Mouse (Mus musculus) hindbrain, postnatal 0 days (tissue): ENCODE data around the gene Cst3. TPM values are rescaled to one million over a fixed set of nuclear protein-coding genes. Genes with fewer than 3 reads are reported as not detected.

ENCODE experiments used
- ATAC-seq: fragments of 200-750 bp; cut with Nextera tagmentation; 2 replicates; pipeline ENCODE4 v1.8.0; 2017; ENCODE audit warnings: mild to moderate bottlenecking, moderate TSS enrichment, moderate library complexity
- DNase-seq: peaks from one replicate; pipeline ENCODE4 v3.0.0-alpha.2; 2015; ENCODE audit warnings: low spot score
- H3K27ac ChIP-seq: fragments of 300-500 bp; sonication (generic); 2 replicates; pipeline ENCODE4 v1.5.1; 2014; ENCODE audit warnings: mild to moderate bottlenecking
- H3K27me3 ChIP-seq: fragments of 300-500 bp; sonication (generic); 2 replicates; pipeline ENCODE4 v1.6.1; 2014; ENCODE audit warnings: low read length, mixed read lengths; ENCODE audit not compliant: insufficient read depth
- H3K36me3 ChIP-seq: fragments of 300-500 bp; sonication (generic); 2 replicates; pipeline ENCODE4 v1.6.1; 2014; ENCODE audit warnings: low read length, mixed read lengths; ENCODE audit not compliant: insufficient read depth
- H3K4me1 ChIP-seq: fragments of 300-500 bp; sonication (generic); 2 replicates; pipeline ENCODE4 v1.6.1; 2014; ENCODE audit warnings: antibody characterized with exemption, low read length, mixed read lengths; ENCODE audit not compliant: insufficient read depth
- H3K4me2 ChIP-seq: fragments of 300-500 bp; sonication (generic); 2 replicates; pipeline ENCODE4 v1.6.1; 2014; ENCODE audit warnings: low read depth, mild to moderate bottlenecking, low read length, moderate library complexity, mixed read lengths
- H3K4me3 ChIP-seq: fragments of 300-500 bp; sonication (generic); 2 replicates; pipeline ENCODE4 v1.5.1; 2014; ENCODE audit warnings: low read length
- H3K9ac ChIP-seq: fragments of 300-500 bp; sonication (generic); replicated peaks from 2 replicates; pipeline ENCODE4 v1.6.1; 2014; ENCODE audit warnings: mild to moderate bottlenecking, low read length, moderate library complexity, mixed read lengths
- H3K9me3 ChIP-seq: fragments of 300-500 bp; sonication (generic); 2 replicates; pipeline ENCODE4 v1.6.1; 2016; ENCODE audit warnings: low read length, mixed read lengths
- CTCF ChIP-seq: IDR thresholded peaks from 2 replicates; pipeline ENCODE4 v1.5.1; 2016; ENCODE audit warnings: antibody characterized with exemption, control low read depth, low read depth
- WGBS: fragments of 180-500 bp; shearing (Covaris S2); extraction: QIAGEN DNeasy Blood & Tissue Kit; methylation state at CpG from one replicate; pipeline ENCODE4 v1.1.7; 2014; 5-methylcytosine and 5-hydroxymethylcytosine counted together
- polyA plus RNA-seq: library from polyadenylated mRNA; unstranded; fragments of >200 nt; fragmentation: Nextera tagmentation; extraction: Ambion mirVana; gene quantifications from 2 replicates; pipeline ENCODE4 v1.2.1, GENCODE M21; 2015
- total RNA-seq: library from RNA; depleted of rRNA; stranded (reverse); fragments of >200 nt; gene quantifications from 2 replicates; pipeline ENCODE4 v1.2.3, GENCODE M21; 2014

Cst3 gene
- total and polyA plus RNA-seq, 2 experiments from 2014 or later: 928 to 1,585 TPM

DNA sequence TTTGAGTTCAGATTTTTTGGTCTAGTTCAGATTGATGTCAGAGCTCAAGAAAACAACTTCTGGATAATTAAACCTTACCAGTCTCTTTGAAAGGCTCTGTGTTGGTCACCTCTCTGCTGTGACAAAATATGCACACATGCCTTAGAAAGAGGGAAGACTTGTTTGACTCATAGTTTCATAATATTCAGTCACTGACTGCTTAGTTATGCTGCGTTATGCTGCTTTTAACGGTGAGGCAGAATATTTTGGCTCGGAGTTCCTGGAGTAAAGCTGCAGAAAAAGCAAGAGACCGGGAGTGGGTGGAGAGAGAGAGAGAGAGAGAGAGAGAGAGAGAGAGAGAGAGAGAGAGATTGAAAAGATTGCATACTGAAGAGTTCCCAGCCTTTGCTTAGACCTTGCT is 14.5 kb downstream of the Cst3 start:
- Histone ChIP-seq H3K27ac (0 out of 2 replicates have a peak overlapping the region, but pooled peaks have one; percentile 3), H3K36me3 (no peaks in the 10 kb centered on the region), H3K4me1 (no peaks in the 10 kb centered on the region), H3K4me2 (no peak overlapping the region), H3K4me3 (no peak overlapping the region), H3K9ac (no peak overlapping the region), H3K27me3 (no peaks in the 10 kb centered on the region), H3K9me3 (no peaks in the 10 kb centered on the region)
- ATAC-seq (no peak), DNase-seq (no peak)
- TF ChIP-seq CTCF: no peak
- WGBS: 68% methylated on average over 4 of the region's 4 CpGs

DNA sequence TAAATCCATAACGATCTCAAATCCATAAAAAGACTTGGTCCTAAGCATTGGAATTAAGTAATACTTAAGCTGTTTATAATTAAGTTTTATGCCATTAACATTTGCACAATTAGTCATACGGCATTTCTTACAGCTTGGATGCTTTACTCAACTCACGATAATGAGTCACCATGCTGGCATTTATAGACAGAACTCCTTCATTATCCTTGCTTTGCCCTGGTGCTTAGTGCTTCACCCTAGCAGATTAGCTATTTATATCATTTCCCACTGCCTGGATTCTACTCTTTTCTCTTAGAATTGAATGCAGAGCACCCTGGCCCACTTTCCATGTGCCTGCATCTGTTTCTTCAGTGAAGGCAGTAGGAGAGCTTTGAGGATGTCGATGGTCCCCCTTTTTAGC is 18.0 kb downstream of the Cst3 start:
- H3K27me3 ChIP-seq: no peaks in the 10 kb centered on the region
- no peak for TF ChIP-seq CTCF

DNA sequence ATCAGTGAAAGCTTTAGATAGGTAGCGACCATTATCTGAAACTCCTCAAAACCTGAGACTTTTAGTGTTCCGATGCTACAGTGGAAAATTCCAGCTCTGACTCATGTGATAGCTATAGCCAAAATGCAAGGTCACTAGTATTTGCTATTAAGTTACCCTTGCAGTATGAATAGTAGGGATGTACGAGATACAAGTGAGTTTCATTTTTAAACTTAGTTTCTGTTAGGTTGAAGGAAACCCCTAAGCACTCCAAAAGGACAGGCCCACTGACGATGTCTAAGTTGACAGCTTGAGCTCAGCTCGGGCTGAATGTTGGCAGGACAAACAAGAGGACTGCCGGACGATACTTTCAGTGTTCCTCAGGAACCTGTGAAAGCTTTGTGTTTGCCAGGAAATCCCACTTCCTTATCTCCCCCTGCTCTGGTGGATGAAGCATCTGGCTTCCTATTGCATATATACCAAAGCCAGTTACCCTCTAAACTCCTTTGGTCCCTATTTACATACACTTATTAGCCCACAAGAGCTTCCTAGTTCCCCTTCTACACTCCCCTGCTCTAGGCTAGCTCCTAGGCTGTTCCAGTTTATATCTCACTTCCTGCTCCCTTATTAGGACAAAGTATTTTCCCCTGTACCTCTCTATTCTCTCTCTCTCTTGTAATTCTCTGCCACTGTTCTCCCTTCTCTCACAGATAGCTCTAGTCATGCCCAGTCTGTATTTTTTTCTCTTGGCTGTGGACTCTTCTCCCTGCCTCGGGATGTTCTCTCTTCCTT is 18.7 kb downstream of the Cst3 start:
- Histone ChIP-seq H3K36me3 (no peaks in the 10 kb centered on the region), H3K9ac (no peak overlapping the region), H3K4me3 (no peak overlapping the region), H3K27ac (no peak overlapping the region), H3K4me1 (no peaks in the 10 kb centered on the region), H3K9me3 (no peaks in the 10 kb centered on the region), H3K4me2 (no peak overlapping the region), H3K27me3 (no peaks in the 10 kb centered on the region)
- no peak for TF ChIP-seq CTCF
- ATAC-seq (no peak), DNase-seq (no peak)
- WGBS: 78% methylated on average over 8 of the region's 8 CpGs

More for the DNA sequence above, 18.0 kb downstream of the Cst3 start:
- 85% methylated on average over 4 of the region's 4 CpGs for WGBS
- DNase-seq: no peak
- Histone ChIP-seq H3K9ac (no peak overlapping the region), H3K4me1 (no peaks in the 10 kb centered on the region), H3K4me3 (no peak overlapping the region), H3K4me2 (no peak overlapping the region), H3K27ac (no peak overlapping the region), H3K36me3 (no peaks in the 10 kb centered on the region), H3K9me3 (no peaks in the 10 kb centered on the region)
- no peak for ATAC-seq

DNA sequence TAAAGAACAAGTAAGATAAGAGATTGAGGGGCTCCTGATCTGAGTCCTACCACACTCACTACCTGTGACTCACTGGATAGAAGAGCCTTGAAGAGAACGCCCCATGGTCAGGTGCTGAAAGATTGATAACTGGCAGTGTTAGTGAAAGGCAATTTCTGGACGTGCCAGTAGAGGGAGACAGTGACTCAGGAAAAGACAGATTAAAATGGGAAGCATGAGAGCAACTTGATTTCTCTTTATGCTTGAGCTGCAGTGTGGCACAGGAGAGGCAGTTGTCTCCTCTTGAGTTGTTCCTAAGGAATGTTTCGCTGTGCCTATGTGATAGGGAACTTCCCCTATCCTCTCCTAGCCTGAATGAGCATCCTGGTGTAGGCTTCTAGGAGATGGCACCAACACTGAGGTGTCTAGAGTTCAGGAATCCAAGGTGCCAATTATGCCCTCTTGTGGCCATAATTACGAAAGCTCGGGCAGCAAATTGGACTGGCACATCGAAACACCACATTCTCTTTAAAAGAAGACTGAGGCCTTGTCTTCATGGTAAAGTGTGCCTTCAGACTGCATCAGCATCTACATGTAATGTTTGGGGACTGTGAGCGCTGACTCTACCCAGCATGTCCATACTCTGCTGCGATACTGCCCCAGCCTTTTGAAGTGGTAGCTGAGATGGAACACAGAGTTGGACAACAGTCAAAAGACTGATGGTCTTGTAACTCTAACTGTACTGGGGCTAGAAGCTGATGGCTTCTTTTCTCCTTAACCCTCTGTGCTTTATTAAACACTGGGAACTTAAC is 24.2 kb downstream of the Cst3 start:
- Histone ChIP-seq H3K9me3 (no peaks in the 10 kb centered on the region), H3K4me3 (no peak overlapping the region), H3K4me1 (no peaks in the 10 kb centered on the region), H3K4me2 (no peak overlapping the region), H3K36me3 (no peaks in the 10 kb centered on the region), H3K9ac (no peak overlapping the region), H3K27ac (no peak overlapping the region), H3K27me3 (no peaks in the 10 kb centered on the region)
- 46% methylated on average over 8 of the region's 8 CpGs for WGBS
- ATAC-seq: peak; percentile 84
- TF ChIP-seq CTCF: peak; percentile 89
- peak; percentile 77 for DNase-seq

DNA sequence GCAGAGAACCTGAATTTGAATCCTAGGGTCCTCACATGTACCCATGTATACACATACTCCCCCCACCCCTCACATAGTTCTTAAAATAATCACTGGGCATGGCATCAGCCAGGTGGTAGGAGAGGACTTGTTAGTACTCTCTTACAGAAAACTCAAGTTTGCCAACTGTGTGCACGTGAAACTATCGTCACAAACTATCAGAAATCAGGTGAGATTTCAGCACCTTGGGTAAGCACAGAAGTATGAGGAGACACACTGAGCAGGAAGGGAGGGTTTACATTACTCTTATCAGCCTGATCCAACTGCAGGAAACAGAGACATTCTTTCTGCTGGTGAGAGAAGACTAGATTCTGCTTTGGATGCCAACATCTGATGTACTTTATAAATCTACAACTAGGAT is 36.3 kb downstream of the Cst3 start:
- ATAC-seq (no peak), DNase-seq (no peak)
- Histone ChIP-seq H3K27me3 (no peaks in the 10 kb centered on the region), H3K4me1 (no peaks in the 10 kb centered on the region), H3K27ac (no peak overlapping the region), H3K9ac (no peak overlapping the region), H3K36me3 (no peaks in the 10 kb centered on the region), H3K9me3 (no peaks in the 10 kb centered on the region), H3K4me2 (no peak overlapping the region), H3K4me3 (no peak overlapping the region)
- WGBS: 94% methylated on average over 2 of the region's 2 CpGs
- TF ChIP-seq CTCF: no peak

DNA sequence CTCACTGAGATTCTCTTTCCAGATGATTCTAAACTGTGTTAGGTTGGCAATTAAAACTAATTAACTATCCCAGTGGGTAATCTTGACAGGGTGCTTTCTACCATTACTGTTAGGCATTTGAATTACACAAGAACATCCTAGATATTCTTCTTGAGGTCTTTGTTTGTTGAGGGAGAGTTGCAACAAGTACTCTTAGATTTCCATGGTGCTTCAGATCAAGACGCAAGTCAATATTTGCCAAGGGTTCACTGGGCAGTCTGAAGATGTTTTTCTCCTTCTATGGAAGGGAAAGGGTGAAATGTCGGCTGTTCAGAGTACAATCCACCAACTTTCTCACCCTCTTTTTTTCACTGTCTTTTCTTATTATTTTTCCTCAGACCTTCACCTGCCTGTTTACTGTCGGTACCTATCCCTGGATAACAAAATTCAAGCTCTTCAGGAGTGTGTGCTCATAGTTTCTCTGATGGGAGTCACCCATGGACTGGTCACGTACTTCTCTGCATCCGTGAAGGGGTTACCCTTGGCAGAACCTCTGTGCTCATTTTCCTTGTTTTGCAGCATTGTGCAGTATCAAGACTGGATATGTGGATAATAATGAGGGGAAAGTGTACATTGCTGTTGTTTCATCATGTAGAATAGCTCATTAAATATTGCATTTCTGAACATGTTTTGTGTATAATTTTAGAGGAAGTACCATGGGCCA is 37.3 kb downstream of the Cst3 start:
- Histone ChIP-seq H3K36me3 (no peaks in the 10 kb centered on the region), H3K4me2 (no peak overlapping the region), H3K27ac (no peak overlapping the region), H3K4me3 (no peak overlapping the region), H3K27me3 (no peaks in the 10 kb centered on the region), H3K9me3 (no peaks in the 10 kb centered on the region), H3K4me1 (no peaks in the 10 kb centered on the region), H3K9ac (no peak overlapping the region)
- WGBS: 89% methylated on average over 5 of the region's 5 CpGs
- TF ChIP-seq CTCF: no peak
- DNase-seq (no peak), ATAC-seq (no peak)
